Mouse (Mus musculus) C2C12 (cell line): ENCODE data around the gene Akt1s1. TPM values are rescaled to one million over a fixed set of nuclear protein-coding genes. Genes with fewer than 3 reads are reported as not detected.

Experiments used
- H3K27me3 ChIP-seq: one replicate; pipeline ENCODE4 v1.6.1; 2011; ENCODE audit not compliant: control insufficient read depth, insufficient read depth, insufficient read length
- H3K36me3 ChIP-seq: one replicate; pipeline ENCODE4 v1.6.1; 2011; ENCODE audit not compliant: control insufficient read depth, insufficient read depth
- H3K4me3 ChIP-seq: one replicate; pipeline ENCODE4 v1.5.1; 2011; ENCODE audit warnings: mild to moderate bottlenecking, control low read depth; ENCODE audit not compliant: poor library complexity, insufficient read depth, severe bottlenecking
- H3K79me2 ChIP-seq: one replicate; pipeline ENCODE4 v1.6.1; 2011; ENCODE audit not compliant: control insufficient read depth, insufficient read depth
- H3K79me3 ChIP-seq: one replicate; pipeline ENCODE4 v1.6.1; 2011; ENCODE audit warnings: low read depth, control low read depth
- H3ac ChIP-seq: one replicate; pipeline ENCODE3; 2011; ENCODE audit warnings: low read depth; ENCODE audit not compliant: control insufficient read depth, insufficient read length
- CEBPB ChIP-seq: IDR thresholded peaks from one replicate; pipeline ENCODE4 v1.6.1; 2011; ENCODE audit warnings: low read depth, mild to moderate bottlenecking, control low read depth, moderate library complexity
- CTCF ChIP-seq: IDR thresholded peaks from one replicate; pipeline ENCODE4 v1.5.1; 2011; ENCODE audit not compliant: control insufficient read depth, insufficient read depth, insufficient read length
- FOSL1 ChIP-seq: IDR thresholded peaks from one replicate; pipeline ENCODE4 v1.8.0; 2011; ENCODE audit warnings: mild to moderate bottlenecking, low read length; ENCODE audit not compliant: poor library complexity, insufficient read depth, severe bottlenecking
- MAX ChIP-seq: IDR thresholded peaks from one replicate; pipeline ENCODE4 v1.6.1; 2011; ENCODE audit warnings: mild to moderate bottlenecking, control low read depth
- MYOD1 ChIP-seq: IDR thresholded peaks from one replicate; pipeline ENCODE4 v1.6.1; 2011; ENCODE audit warnings: low read depth; ENCODE audit not compliant: control insufficient read depth, insufficient read length
- MYOG ChIP-seq: IDR thresholded peaks from one replicate; pipeline ENCODE4 v1.6.1; 2011; ENCODE audit not compliant: control insufficient read depth, insufficient read length; ENCODE audit errors: extremely low read depth
- USF1 ChIP-seq: IDR thresholded peaks from one replicate; pipeline ENCODE4 v1.6.1; 2011; ENCODE audit warnings: low read depth, mild to moderate bottlenecking, control low read depth, moderate library complexity
- microRNA-seq: library from miRNA; unstranded; fragments of <30 nt; microRNA quantifications from one replicate; pipeline ENCODE4, GENCODE M21; 2019; ENCODE audit warnings: borderline microRNAs expressed
- polyA plus RNA-seq: library from polyadenylated mRNA; unstranded; fragments of >200 nt; fragmentation: generic; extraction: Trizol; gene quantifications from one replicate; pipeline ENCODE4 v1.2.1, GENCODE M21; 2012; ENCODE audit warnings: missing spikeins

Akt1s1 gene
- polyA plus RNA-seq, 1 experiment, result 208 TPM

- peaks cover 12% of the 10 kb centered on the region for H3K79me3 ChIP-seq
- TF ChIP-seq MYOG (no peak), CTCF (peak; percentile 12), USF1 (no peak)
Measured at GRCm38 (mm10) chr7:44895593-44896434, 47.0 kb downstream of the Akt1s1 start, which contains the start of gene Fuz. TSS of gene Fuz (plus strand) at chr7:44896079.

GRCm38 (mm10) chr7:44896499-44896898, 47.7 kb downstream of the Akt1s1 start:
- H3K79me3 ChIP-seq, result peaks cover 6% of the 10 kb centered on the region
- peaks cover 7% of the 10 kb centered on the region for H3K79me2 ChIP-seq
- peak overlapping the region; percentile 72 for H3ac ChIP-seq
- H3K4me3 ChIP-seq, result peak overlapping the region; percentile 45
- no peaks in the 10 kb centered on the region for H3K36me3 ChIP-seq
- no peaks in the 10 kb centered on the region for H3K27me3 ChIP-seq
- TF ChIP-seq CTCF, result no peak

More at GRCm38 (mm10) chr7:44895593-44896434, 47.0 kb downstream of the Akt1s1 start, which contains the start of gene Fuz:
- Histone ChIP-seq H3K36me3 (no peaks in the 10 kb centered on the region), H3ac (peak within 1 kb of the TSS; percentile 72), H3K79me2 (peaks cover 14% of the 10 kb centered on the region), H3K4me3 (peak within 1 kb of the TSS; percentile 45), H3K27me3 (no peaks in the 10 kb centered on the region)

GRCm38 (mm10) chr7:44898607-44899006, 49.8 kb downstream of the Akt1s1 start:
- Histone ChIP-seq H3K27me3 (no peaks in the 10 kb centered on the region), H3K4me3 (no peak overlapping the region), H3ac (no peak overlapping the region), H3K79me2 (no peaks in the 10 kb centered on the region), H3K36me3 (peaks cover 6% of the 10 kb centered on the region), H3K79me3 (no peaks in the 10 kb centered on the region)
- TF ChIP-seq MAX (no peak), MYOD1 (no peak), FOSL1 (no peak), MYOG (no peak), CEBPB (no peak), CTCF (no peak), USF1 (no peak)

GRCm38 (mm10) chr7:44900632-44901031, 51.8 kb downstream of the Akt1s1 start:
- H3K4me3 ChIP-seq, result no peak overlapping the region
- H3K79me3 ChIP-seq, result no peaks in the 10 kb centered on the region
- peaks cover 12% of the 10 kb centered on the region for H3K36me3 ChIP-seq
- H3K27me3 ChIP-seq, result no peaks in the 10 kb centered on the region
- no peaks in the 10 kb centered on the region for H3K79me2 ChIP-seq
- H3ac ChIP-seq, result no peak overlapping the region
- TF ChIP-seq MYOG (no peak), CTCF (no peak), CEBPB (no peak), MAX (no peak), FOSL1 (no peak), USF1 (no peak), MYOD1 (no peak)

GRCm38 (mm10) chr7:44901230-44901722, 52.5 kb downstream of the Akt1s1 start:
- H3K36me3 ChIP-seq, result peaks cover 17% of the 10 kb centered on the region
- H3K79me3 ChIP-seq, result no peaks in the 10 kb centered on the region
- TF ChIP-seq MYOG, result no peak
- TF ChIP-seq CEBPB, result no peak
- TF ChIP-seq MAX, result no peak
- TF ChIP-seq FOSL1, result no peak
- TF ChIP-seq USF1, result no peak
- TF ChIP-seq MYOD1, result no peak
- TF ChIP-seq CTCF, result no peak
- H3ac ChIP-seq, result no peak overlapping the region
- H3K27me3 ChIP-seq, result no peaks in the 10 kb centered on the region
- no peaks in the 10 kb centered on the region for H3K79me2 ChIP-seq
- no peak overlapping the region for H3K4me3 ChIP-seq

Small RNAs within 50 kb of the gene (microRNA-seq; reads per million reads assigned to microRNA genes)
- gene Mir707, result not detected

Other genes starting within 250 kb of the Akt1s1 start
- gene Myh14, start 178.1 kb upstream of the Akt1s1 start, polyA plus RNA-seq, result 0.01 TPM
- gene Izumo2, start 140.2 kb upstream of the Akt1s1 start, polyA plus RNA-seq, result not detected
- gene Vrk3, start 100.6 kb upstream of the Akt1s1 start, polyA plus RNA-seq, result 20.0 TPM
- 0.29 TPM for gene Zfp473, start 97.9 kb upstream of the Akt1s1 start, polyA plus RNA-seq
- gene Nup62, start 32.9 kb upstream of the Akt1s1 start, polyA plus RNA-seq, result 102 TPM
- 0.63 TPM for gene Il4i1, start 32.6 kb upstream of the Akt1s1 start, polyA plus RNA-seq
- gene Atf5, start 32.3 kb upstream of the Akt1s1 start, polyA plus RNA-seq, result 290 TPM
- gene Tbc1d17, start 88 bp downstream of the Akt1s1 start, polyA plus RNA-seq, result 38.4 TPM
- gene Pnkp, start 8.1 kb downstream of the Akt1s1 start, polyA plus RNA-seq, result 32.0 TPM
- gene Ptov1, start 20.8 kb downstream of the Akt1s1 start, polyA plus RNA-seq, result 221 TPM
- gene Med25, start 43.7 kb downstream of the Akt1s1 start, polyA plus RNA-seq, result 43.9 TPM
- gene Fuz, start 47.1 kb downstream of the Akt1s1 start, polyA plus RNA-seq, result 9.8 TPM
- 129 TPM for gene Ap2a1, start 80.5 kb downstream of the Akt1s1 start, polyA plus RNA-seq
- gene Tsks, start 94.2 kb downstream of the Akt1s1 start, polyA plus RNA-seq, result 0.04 TPM
- gene Cpt1c, start 125.9 kb downstream of the Akt1s1 start, polyA plus RNA-seq, result 5.5 TPM
- 978 TPM for gene Prmt1, start 137.6 kb downstream of the Akt1s1 start, polyA plus RNA-seq
- gene Irf3, start 148.7 kb downstream of the Akt1s1 start, polyA plus RNA-seq, result 43.7 TPM
- 18.1 TPM for gene Bcl2l12, start 149.7 kb downstream of the Akt1s1 start, polyA plus RNA-seq
- 58.4 TPM for gene Scaf1, start 167.4 kb downstream of the Akt1s1 start, polyA plus RNA-seq
- 56.8 TPM for gene Rras, start 169.0 kb downstream of the Akt1s1 start, polyA plus RNA-seq
- gene Prr12, start 203.9 kb downstream of the Akt1s1 start, polyA plus RNA-seq, result 14.2 TPM
- gene Nosip, start 213.4 kb downstream of the Akt1s1 start, polyA plus RNA-seq, result 66.6 TPM
- 14.0 TPM for gene Prrg2, start 213.7 kb downstream of the Akt1s1 start, polyA plus RNA-seq
- 166 TPM for gene Rcn3, start 243.2 kb downstream of the Akt1s1 start, polyA plus RNA-seq